In genomic region chr3:94479564-94479963, GRCm38 (mm10) we compare ENCODE assay signal across 10 mouse cellular contexts. TPM values are rescaled to one million over a fixed set of nuclear protein-coding genes. Genes with fewer than 3 reads are reported as not detected.
DNase-seq lines count a peak whose midpoint lies in the region; ATAC-seq and TF ChIP-seq lines count a peak whose summit lies in the region.
"Had no signal": no experiment of that assay in that cellular context is flagged by ENCODE, and none has a peak within 500 bp of the region (broad histone marks: within the 10 kb centered on the region; RNA-seq: fewer than 3 reads in every experiment).

No protein-coding gene starts in this region.

- no peak for ATAC-seq in kidney, postnatal 0 days (replicated peaks; ENCODE audit: low FRiP score, low read depth)
- no peak for ATAC-seq in kidney, embryonic 14.5 days (ENCODE audit: low FRiP score, low TSS enrichment)
- ATAC-seq in midbrain, embryonic 16.5 days: no peak
- ATAC-seq: Patski had no signal

- H3K9ac ChIP-seq in kidney, postnatal 0 days (ENCODE audit: low read depth, low read length): no peak overlapping the region
- H3K9ac ChIP-seq in kidney, embryonic 14.5 days (ENCODE audit: low read depth, low read length): no peak overlapping the region
- H3K9ac ChIP-seq in midbrain, embryonic 16.5 days (ENCODE audit: low read depth, low read length): peak overlapping the region; percentile 84

- TF ChIP-seq POLR2A in cortical plate, adult 2 months (IDR thresholded peaks at IDR 0.05; ENCODE audit: extremely low read depth, insufficient read depth, low read length): no peak

- no peaks in the 10 kb centered on the region for H3K4me1 ChIP-seq in kidney, postnatal 0 days (replicated peaks; ENCODE audit: insufficient read depth, low read length)
- 0 out of 2 replicates have a peak, but pooled peaks cover 3% of the 10 kb centered on the region for H3K4me1 ChIP-seq in kidney, embryonic 14.5 days (ENCODE audit: control insufficient read depth, insufficient read depth, low read length)
- peaks cover 16% of the 10 kb centered on the region for H3K4me1 ChIP-seq in cortical plate, adult 2 months (ENCODE audit: control insufficient read depth, insufficient read depth, low read length)
- peaks cover 53% of the 10 kb centered on the region for H3K4me1 ChIP-seq in midbrain, embryonic 16.5 days (ENCODE audit: control insufficient read depth, insufficient read depth, low read length)

- TF ChIP-seq CTCF in kidney, postnatal 0 days (IDR thresholded peaks at IDR 0.05; ENCODE audit: low read depth): no peak
- no peak for TF ChIP-seq CTCF in cortical plate, adult 2 months (IDR thresholded peaks at IDR 0.05; ENCODE audit: extremely low read depth, insufficient read depth, low read length)

- peak overlapping the region; percentile 45 for H3K4me2 ChIP-seq in kidney, postnatal 0 days (ENCODE audit: low read length)
- H3K4me2 ChIP-seq in kidney, embryonic 14.5 days (replicated peaks; ENCODE audit: low read depth, low read length): no peak overlapping the region; the same call in 1 of the 2 replicates
- peak overlapping the region; percentile 73 for H3K4me2 ChIP-seq in midbrain, embryonic 16.5 days (ENCODE audit: low read length)

- peaks cover 5% of the 10 kb centered on the region; the same call in 1 of the 2 replicates for H3K27me3 ChIP-seq in kidney, postnatal 0 days (ENCODE audit: insufficient read depth, low read length)
- peaks cover 21% of the 10 kb centered on the region for H3K27me3 ChIP-seq in kidney, embryonic 14.5 days (ENCODE audit: control insufficient read depth, insufficient read depth, low read length)
- H3K27me3 ChIP-seq in midbrain, embryonic 16.5 days (ENCODE audit: control insufficient read depth, insufficient read depth, low read depth, low read length): no peaks in the 10 kb centered on the region
- H3K27me3 ChIP-seq: Patski had no signal

- no peak overlapping the region for H3K27ac ChIP-seq in kidney, postnatal 0 days
- no peak overlapping the region for H3K27ac ChIP-seq in kidney, embryonic 14.5 days (ENCODE audit: low read depth, low read length)
- H3K27ac ChIP-seq in cortical plate, adult 2 months (ENCODE audit: insufficient read depth, low read length): 0 out of 2 replicates have a peak overlapping the region, but pooled peaks have one; percentile 66
- H3K27ac ChIP-seq in midbrain, embryonic 16.5 days (ENCODE audit: low read length): no peak overlapping the region

- H3K9me3 ChIP-seq in kidney, postnatal 0 days (replicated peaks; ENCODE audit: low read length): no peaks in the 10 kb centered on the region
- H3K9me3 ChIP-seq in kidney, embryonic 14.5 days (ENCODE audit: control insufficient read depth, low read length): no peaks in the 10 kb centered on the region
- no peaks in the 10 kb centered on the region for H3K9me3 ChIP-seq in midbrain, embryonic 16.5 days (replicated peaks; ENCODE audit: control insufficient read depth, low read length, poor library complexity, severe bottlenecking)

- WGBS in kidney, postnatal 0 days: 3% methylated on average over 11 of the region's 11 CpGs
- WGBS in kidney, embryonic 14.5 days: 3% methylated on average over 11 of the region's 11 CpGs
- WGBS in midbrain, embryonic 16.5 days: 12% methylated on average over 11 of the region's 11 CpGs

- no peak overlapping the region for H3K4me3 ChIP-seq in kidney, postnatal 0 days (replicated peaks; ENCODE audit: low read depth, low read length)
- H3K4me3 ChIP-seq in kidney, embryonic 14.5 days (ENCODE audit: low read length): no peak overlapping the region; the same call in 1 of the 2 replicates
- H3K4me3 ChIP-seq in cortical plate, adult 2 months (ENCODE audit: insufficient read depth, low read length): peak overlapping the region; percentile 97
- peak overlapping the region; percentile 57 for H3K4me3 ChIP-seq in midbrain, embryonic 16.5 days (ENCODE audit: low read depth, low read length)

- H3K36me3 ChIP-seq in kidney, postnatal 0 days (ENCODE audit: insufficient read depth, low read length): no peaks in the 10 kb centered on the region
- H3K36me3 ChIP-seq in kidney, embryonic 14.5 days (ENCODE audit: control insufficient read depth, insufficient read depth, low read length): no peaks in the 10 kb centered on the region
- H3K36me3 ChIP-seq in midbrain, embryonic 16.5 days (ENCODE audit: control insufficient read depth, insufficient read depth, low read length): no peaks in the 10 kb centered on the region

- peak; percentile 57 for DNase-seq in kidney, postnatal 0 days (ENCODE audit: low spot score)
- peak; percentile 36 for DNase-seq in heart, postnatal 4 days
- DNase-seq in retina, embryonic 14.5 days (ENCODE audit: low spot score): no peak
- DNase-seq in spleen, postnatal 14 days (ENCODE audit: low spot score in 2 of 2): no peak
- no peak for DNase-seq in cerebellum, postnatal 36 days
- DNase-seq: gastrocnemius, postnatal 10 days had no signal

RNA-seq across cellular contexts. Expression of gene Riiad1, which starts 0.6 kb away (rescaled TPM):
- polyA plus RNA-seq in kidney, postnatal 0 days (2015; fragmentation: Nextera tagmentation; extraction: Ambion mirVana): 2.0 TPM in 2 replicates
- polyA plus RNA-seq in kidney, embryonic 14.5 days (2014; fragmentation: Nextera tagmentation; extraction: Ambion mirVana): 0.91 and 1.7 TPM in 2 replicates
- polyA plus RNA-seq in cortical plate, adult 2 months (2012; rRNA removed): 3.2 and 4.1 TPM in 2 replicates
- total RNA-seq in heart, postnatal 4 days (2021): 1 to 10 TPM; 1.3 to 2.5 TPM
- polyA plus RNA-seq in midbrain, embryonic 16.5 days (2015; fragmentation: Nextera tagmentation; extraction: Ambion mirVana): 26.7 and 27.7 TPM in 2 replicates

RNA-seq across cellular contexts. Expression of gene Celf3, which starts 1.5 kb away (rescaled TPM):
- polyA plus RNA-seq in kidney, postnatal 0 days (2015; fragmentation: Nextera tagmentation; extraction: Ambion mirVana): 0.39 and 0.50 TPM in 2 replicates
- polyA plus RNA-seq in kidney, embryonic 14.5 days (2014; fragmentation: Nextera tagmentation; extraction: Ambion mirVana): 0.34 and 0.53 TPM in 2 replicates
- polyA plus RNA-seq in cortical plate, adult 2 months (2012; rRNA removed): 314 and 357 TPM in 2 replicates
- under 1 TPM; 0.19 to 0.25 TPM for total RNA-seq in heart, postnatal 4 days (2021)
- 261 and 296 TPM in 2 replicates for polyA plus RNA-seq in midbrain, embryonic 16.5 days (2015; fragmentation: Nextera tagmentation; extraction: Ambion mirVana)

RNA-seq across cellular contexts. Expression of gene Oaz3, which starts 35.8 kb away (rescaled TPM):
- polyA plus RNA-seq in kidney, postnatal 0 days (2015; fragmentation: Nextera tagmentation; extraction: Ambion mirVana): 0.13 and 0.24 TPM in 2 replicates
- 0.28 and 0.40 TPM in 2 replicates for polyA plus RNA-seq in kidney, embryonic 14.5 days (2014; fragmentation: Nextera tagmentation; extraction: Ambion mirVana)
- polyA plus RNA-seq in cortical plate, adult 2 months (2012; rRNA removed): 0.15 and 0.25 TPM in 2 replicates
- not detected for total RNA-seq in heart, postnatal 4 days (2021)
- polyA plus RNA-seq in midbrain, embryonic 16.5 days (2015; fragmentation: Nextera tagmentation; extraction: Ambion mirVana): 1.5 TPM in 2 replicates
- total RNA-seq: gastrocnemius, postnatal 10 days had no signal

RNA-seq across cellular contexts. Expression of gene Mrpl9, which starts 36.4 kb away (rescaled TPM):
- polyA plus RNA-seq in kidney, postnatal 0 days (2015; fragmentation: Nextera tagmentation; extraction: Ambion mirVana): 52.7 and 57.1 TPM in 2 replicates
- 71.3 and 73.7 TPM in 2 replicates for polyA plus RNA-seq in kidney, embryonic 14.5 days (2014; fragmentation: Nextera tagmentation; extraction: Ambion mirVana)
- 46.0 and 47.9 TPM in 2 replicates for polyA plus RNA-seq in cortical plate, adult 2 months (2012; rRNA removed)
- 10 to 100 TPM; 60.8 to 62.6 TPM for total RNA-seq in heart, postnatal 4 days (2021)
- 55.1 and 56.5 TPM in 2 replicates for polyA plus RNA-seq in midbrain, embryonic 16.5 days (2015; fragmentation: Nextera tagmentation; extraction: Ambion mirVana)

Comparison
In these comparisons a context has a peak if more than half of its experiments do, and no peak if none do; other contexts are left out.
1. DNase-seq: peak in kidney, postnatal 0 days (single experiment) and heart, postnatal 4 days (single experiment); none in retina, embryonic 14.5 days (single experiment), spleen, postnatal 14 days (0 of 2) and cerebellum, postnatal 36 days (0 of 2).
2. H3K4me3 ChIP-seq: peak in cortical plate, adult 2 months (single experiment) and midbrain, embryonic 16.5 days (single experiment); none in kidney, postnatal 0 days (single experiment) and kidney, embryonic 14.5 days (single experiment).
3. RNA of gene Celf3, which starts 1.5 kb away (polyA plus RNA-seq): 314 to 357 TPM in cortical plate, adult 2 months and 261 to 296 TPM in midbrain, embryonic 16.5 days; 0.39 to 0.50 TPM in kidney, postnatal 0 days and 0.34 to 0.53 TPM in kidney, embryonic 14.5 days; every median in the first group is over 100 times any median in the second.